ENCODE assay signal across 8 mouse cellular contexts in the genomic region with DNA sequence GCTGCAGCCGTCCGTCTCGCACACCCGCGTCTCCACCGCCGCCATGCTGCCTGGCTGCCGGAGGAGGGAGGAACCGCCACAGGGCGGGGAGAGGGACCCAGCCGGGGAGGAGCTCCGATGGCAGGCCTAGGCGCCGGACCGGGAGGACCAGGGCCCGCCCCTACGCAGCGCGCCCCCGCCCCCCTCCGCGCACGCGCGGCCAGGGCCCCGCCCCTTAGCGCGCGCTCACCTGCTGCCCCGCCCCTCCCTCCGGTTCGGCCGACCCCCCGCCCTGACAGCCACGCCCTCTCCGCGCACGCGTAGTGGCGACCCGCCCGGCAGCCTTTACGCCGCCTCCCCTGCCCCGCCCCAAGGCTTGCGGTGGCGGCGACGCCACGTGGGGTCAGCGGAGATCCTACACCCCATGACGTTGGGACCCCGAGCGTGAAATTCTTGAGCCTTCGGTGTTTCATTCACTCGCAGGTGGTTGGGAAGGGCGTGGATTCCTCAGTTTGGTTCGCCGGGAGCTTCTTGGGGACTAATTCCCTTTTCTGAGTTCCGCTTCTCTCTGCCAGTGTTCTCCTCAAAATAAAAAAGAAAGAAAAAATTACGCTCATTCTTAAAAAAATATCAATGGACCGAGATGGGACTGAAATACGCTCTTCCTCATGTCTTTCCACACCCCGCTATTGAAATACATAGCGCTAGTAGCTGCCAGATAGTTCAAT. TPM values are rescaled to one million over a fixed set of nuclear protein-coding genes. Genes with fewer than 3 reads are reported as not detected.
DNase-seq lines count a peak whose midpoint lies in the region; ATAC-seq and TF ChIP-seq lines count a peak whose summit lies in the region.

Metap1 (minus strand) TSS at position 189 of the 707 bp plus-strand sequence.

- H3K4me3 ChIP-seq in gastrocnemius, adult 2 months: peak within 1 kb of the TSS; percentile 78
- peak within 1 kb of the TSS; percentile 93 for H3K4me3 ChIP-seq in hindbrain, postnatal 0 days (ENCODE audit: low read length)
- peak within 1 kb of the TSS; percentile 90 for H3K4me3 ChIP-seq in left cerebral cortex, adult 2 months

- no peaks in the 10 kb centered on the region for H3K27me3 ChIP-seq in hindbrain, postnatal 0 days (ENCODE audit: insufficient read depth, low read length)

- peak; percentile 67 for DNase-seq in WW6 (ENCODE audit: low read depth, low spot score)
- DNase-seq in cerebellum, postnatal 4 days (ENCODE audit: low spot score in 2 of 2): peak; percentile 96
- DNase-seq in gastrocnemius, adult 2 months: peak; percentile 99
- DNase-seq in hindbrain, postnatal 0 days (ENCODE audit: low spot score): peak; percentile 97
- peak; percentile 95 to 98 for DNase-seq in left cerebral cortex, adult 2 months (ENCODE audit: extremely low spot score in 1 of 2, low spot score in 2 of 2)
- DNase-seq in right cerebral cortex, adult 2 months (ENCODE audit: low spot score in 2 of 2): peak; percentile 91 to 93
- DNase-seq in urinary bladder, postnatal 14 days (ENCODE audit: low spot score): peak; percentile 97

- no peaks in the 10 kb centered on the region for H3K36me3 ChIP-seq in hindbrain, postnatal 0 days (ENCODE audit: insufficient read depth, low read length)

- peak within 1 kb of the TSS; percentile 94 for H3K27ac ChIP-seq in gastrocnemius, adult 2 months
- peak within 1 kb of the TSS; percentile 76 for H3K27ac ChIP-seq in hindbrain, postnatal 0 days
- peak within 1 kb of the TSS; percentile 80 for H3K27ac ChIP-seq in left cerebral cortex, adult 2 months

- WGBS in hindbrain, postnatal 0 days: 2% methylated on average over 38 of the region's 65 CpGs

- intact Hi-C loops in gastrocnemius, adult 2 months (cut with DNase I): loop anchor here (1.0 to 2.0 kb wide), 2 partner anchors 38 to 47 kb away; partner anchors contain the start of gene Adh5
- intact Hi-C loops in left cerebral cortex, adult 2 months (cut with DNase I): loop anchor here (1.0 to 10.0 kb wide), 5 partner anchors 38 to 705 kb away; partner anchors contain the start of genes Adh5, Rap1gds1 and Tspan5

- H3K4me2 ChIP-seq in hindbrain, postnatal 0 days (ENCODE audit: low read depth, low read length): peak within 1 kb of the TSS; percentile 67

- peak within 1 kb of the TSS; percentile 89 for H3K9ac ChIP-seq in hindbrain, postnatal 0 days (replicated peaks; ENCODE audit: low read length)

- H3K9me3 ChIP-seq in hindbrain, postnatal 0 days (ENCODE audit: low read length): no peaks in the 10 kb centered on the region

- TF ChIP-seq CTCF in gastrocnemius, adult 2 months (IDR thresholded peaks at IDR 0.05): peak; percentile 25; the same call in 1 of the 2 replicates
- TF ChIP-seq CTCF in hindbrain, postnatal 0 days (IDR thresholded peaks at IDR 0.05; ENCODE audit: low read depth): no peak
- TF ChIP-seq CTCF in left cerebral cortex, adult 2 months (IDR thresholded peaks at IDR 0.05): no peak; the same call in none of the 2 replicates

- 0 out of 2 replicates have a peak, but pooled peaks cover 4% of the 10 kb centered on the region for H3K4me1 ChIP-seq in hindbrain, postnatal 0 days (ENCODE audit: insufficient read depth, low read length)

- ATAC-seq in hindbrain, postnatal 0 days: peak; percentile 98
- ATAC-seq in megakaryocyte, adult 5-6 weeks (ENCODE audit: poor library complexity, severe bottlenecking): peak; percentile 93

RNA-seq across cellular contexts. Expression of gene Metap1, which starts in this region (rescaled TPM):
- 10 to 100 TPM; 44.7 to 49.3 TPM for total RNA-seq in gastrocnemius, adult 2 months (2021)
- 46.3 and 55.0 TPM in 2 replicates for total RNA-seq in hindbrain, postnatal 0 days (2014; rRNA removed)
- polyA plus RNA-seq in hindbrain, postnatal 0 days (2015; fragmentation: Nextera tagmentation; extraction: Ambion mirVana): 40.6 and 43.6 TPM in 2 replicates
- 10 to 100 TPM; 40.7 to 44.3 TPM for total RNA-seq in left cerebral cortex, adult 2 months (2021)
- 20.9 and 24.0 TPM in 2 replicates for total RNA-seq in megakaryocyte, adult 5-6 weeks (2015)
- 28.5 and 36.9 TPM in 2 replicates for total RNA-seq in megakaryocyte, adult 5-6 weeks (2017)

Comparison
In these comparisons a context has a peak if more than half of its experiments do, and no peak if none do; other contexts are left out.
1. Peak in every context shown above with its lines: DNase-seq, ATAC-seq, H3K4me3 ChIP-seq and H3K27ac ChIP-seq.